Mouse (Mus musculus) hindbrain, embryonic 15.5 days (tissue): ENCODE results near the gene Glod5. TPM values are rescaled to one million over a fixed set of nuclear protein-coding genes. Genes with fewer than 3 reads are reported as not detected.
"Not testable (repeated sequence)": the region's sequence is repeated elsewhere in the genome, so short reads cannot be mapped to it uniquely, and the experiment has no call there.

Experiments used
- ATAC-seq: fragments of 200-750 bp; cut with Nextera tagmentation; 2 replicates; pipeline ENCODE4 v1.8.0; 2017; ENCODE audit warnings: low read depth, moderate number of reproducible peaks, moderate TSS enrichment; ENCODE audit not compliant: low FRiP score
- H3K27ac ChIP-seq: fragments of 300-500 bp; sonication (generic); replicated peaks from 2 replicates; pipeline ENCODE4 v1.5.1; 2015; ENCODE audit warnings: mild to moderate bottlenecking, inconsistent platforms
- H3K27me3 ChIP-seq: fragments of 300-500 bp; sonication (generic); 2 replicates; pipeline ENCODE4 v1.6.1; 2015; ENCODE audit warnings: control low read depth, inconsistent platforms
- H3K36me3 ChIP-seq: fragments of 300-500 bp; sonication (generic); 2 replicates; pipeline ENCODE4 v1.6.1; 2015; ENCODE audit warnings: control low read depth, inconsistent platforms
- H3K4me1 ChIP-seq: fragments of 300-500 bp; sonication (generic); replicated peaks from 2 replicates; pipeline ENCODE4 v1.6.1; 2015; ENCODE audit warnings: control low read depth, inconsistent platforms
- H3K4me2 ChIP-seq: fragments of 300-500 bp; sonication (generic); 2 replicates; pipeline ENCODE4 v1.6.1; 2015; ENCODE audit warnings: moderate library complexity, mild to moderate bottlenecking, inconsistent platforms
- H3K4me3 ChIP-seq: fragments of 300-500 bp; sonication (generic); 2 replicates; pipeline ENCODE4 v1.5.1; 2015; ENCODE audit warnings: mild to moderate bottlenecking, inconsistent platforms
- H3K9ac ChIP-seq: fragments of 300-500 bp; sonication (generic); 2 replicates; pipeline ENCODE4 v1.6.1; 2015; ENCODE audit warnings: inconsistent platforms
- H3K9me3 ChIP-seq: fragments of 300-500 bp; sonication (generic); 2 replicates; pipeline ENCODE4 v1.6.1; 2016; ENCODE audit warnings: control low read depth, inconsistent platforms
- WGBS: fragments of 180-500 bp; shearing (Covaris S2); methylation state at CpG from one replicate; pipeline ENCODE4 v1.1.7; 2015; 5-methylcytosine and 5-hydroxymethylcytosine counted together
- polyA plus RNA-seq: library from polyadenylated mRNA; unstranded; fragments of >200 nt; fragmentation: Nextera tagmentation; extraction: Ambion mirVana; gene quantifications from 2 replicates; pipeline ENCODE4 v1.2.1, GENCODE M21; 2015

Glod5 gene
- 0.25 and 0.79 TPM in 2 replicates for polyA plus RNA-seq

- no peak for ATAC-seq
- no peaks in the 10 kb centered on the region for H3K9me3 ChIP-seq
- no peak within 1 kb of the TSS for H3K27ac ChIP-seq
- no peak within 1 kb of the TSS for H3K4me3 ChIP-seq
- no peak within 1 kb of the TSS for H3K4me2 ChIP-seq
- 72% methylated on average over 2 of the region's 2 CpGs for WGBS
- H3K36me3 ChIP-seq, result no peaks in the 10 kb centered on the region
- no peaks in the 10 kb centered on the region for H3K27me3 ChIP-seq
- no peak within 1 kb of the TSS for H3K9ac ChIP-seq
- no peaks in the 10 kb centered on the region for H3K4me1 ChIP-seq
Observed at GRCm38 (mm10) chrX:8018286-8018685, at the start of gene Glod5. Glod5 (minus strand) TSS chrX:8018492.

GRCm38 (mm10) chrX:8051044-8051781 lies 32.9 kb upstream of the Glod5 start:
- H3K4me2 ChIP-seq, H3K4me1 ChIP-seq, H3K4me3 ChIP-seq, ATAC-seq, H3K9me3 ChIP-seq, H3K9ac ChIP-seq, H3K36me3 ChIP-seq, H3K27me3 ChIP-seq, H3K27ac ChIP-seq: not testable (repeated sequence)
- 87% methylated on average over 8 of the region's 8 CpGs for WGBS

DNA sequence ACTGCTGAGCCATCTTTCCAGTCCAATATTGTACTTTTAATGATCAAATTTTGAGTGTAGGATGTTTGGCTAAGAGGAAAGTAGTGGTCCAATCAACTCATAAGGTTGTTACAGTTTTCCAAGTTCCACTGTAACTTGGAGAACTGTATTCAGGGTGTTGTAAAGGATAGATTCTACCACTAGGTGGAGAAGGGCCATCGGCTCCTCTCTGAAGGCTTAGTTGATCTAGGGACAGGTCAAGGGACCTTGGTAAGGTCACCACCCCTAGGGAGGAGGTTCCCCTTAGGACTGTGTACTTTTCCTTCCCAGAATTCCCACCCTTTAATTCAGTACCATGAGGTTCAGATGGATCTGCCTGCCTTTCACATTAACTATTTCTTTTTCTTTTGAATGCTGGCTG lies 14.7 kb upstream of the Glod5 start:
- Histone ChIP-seq H3K4me1 (no peaks in the 10 kb centered on the region), H3K36me3 (no peaks in the 10 kb centered on the region), H3K27me3 (no peaks in the 10 kb centered on the region), H3K4me3 (no peak overlapping the region), H3K9me3 (no peaks in the 10 kb centered on the region), H3K9ac (no peak overlapping the region), H3K27ac (no peak overlapping the region), H3K4me2 (no peak overlapping the region)
- ATAC-seq, result no peak
- WGBS, result 86% methylated on average over 1 of the region's 1 CpGs

GRCm38 (mm10) chrX:8026811-8027210 lies 8.5 kb upstream of the Glod5 start:
- H3K9ac ChIP-seq, result no peak overlapping the region
- H3K4me1 ChIP-seq, result no peaks in the 10 kb centered on the region
- no peaks in the 10 kb centered on the region for H3K36me3 ChIP-seq
- 85% methylated on average over 4 of the region's 4 CpGs for WGBS
- H3K27ac ChIP-seq, result no peak overlapping the region
- H3K9me3 ChIP-seq, result no peaks in the 10 kb centered on the region
- H3K4me2 ChIP-seq, result no peak overlapping the region
- no peaks in the 10 kb centered on the region for H3K27me3 ChIP-seq
- H3K4me3 ChIP-seq, result no peak overlapping the region
- ATAC-seq, result no peak

DNA sequence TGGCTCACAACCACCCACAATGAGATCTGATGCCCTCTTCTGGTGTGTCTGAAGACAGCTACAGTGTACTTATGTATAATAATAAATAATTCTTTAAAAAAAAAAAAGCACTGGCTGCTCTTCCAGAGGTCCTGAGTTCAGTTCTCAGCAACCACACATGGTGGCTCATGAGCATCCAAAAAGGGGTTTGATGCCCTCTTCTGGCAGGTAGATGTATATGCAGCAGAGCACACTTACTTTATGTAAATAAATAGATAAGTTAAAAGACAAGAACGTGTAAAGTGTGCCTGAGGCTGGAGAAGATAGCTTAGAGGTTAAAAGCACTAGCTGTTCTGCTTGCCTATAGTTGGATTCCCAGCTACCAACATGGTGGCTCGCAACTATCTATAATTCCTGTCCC lies 6.5 kb upstream of the Glod5 start:
- no peaks in the 10 kb centered on the region for H3K36me3 ChIP-seq
- H3K4me1 ChIP-seq, result no peaks in the 10 kb centered on the region
- H3K4me3 ChIP-seq, result no peak overlapping the region
- WGBS, result 80% methylated on average over 2 of the region's 2 CpGs
- no peaks in the 10 kb centered on the region for H3K27me3 ChIP-seq
- no peak overlapping the region for H3K27ac ChIP-seq
- H3K4me2 ChIP-seq, result no peak overlapping the region
- ATAC-seq, result no peak
- no peaks in the 10 kb centered on the region for H3K9me3 ChIP-seq
- H3K9ac ChIP-seq, result no peak overlapping the region

GRCm38 (mm10) chrX:8020111-8020778 lies 2.0 kb upstream of the Glod5 start:
- Histone ChIP-seq H3K9me3 (no peaks in the 10 kb centered on the region), H3K27ac (no peak overlapping the region), H3K4me3 (no peak overlapping the region), H3K4me2 (no peak overlapping the region), H3K36me3 (no peaks in the 10 kb centered on the region), H3K4me1 (no peaks in the 10 kb centered on the region), H3K9ac (no peak overlapping the region), H3K27me3 (no peaks in the 10 kb centered on the region)
- 65% methylated on average over 2 of the region's 2 CpGs for WGBS
- no peak for ATAC-seq

- ATAC-seq, result no peak
Observed at GRCm38 (mm10) chrX:8017142-8017541, 1.1 kb downstream of the Glod5 start.

GRCm38 (mm10) chrX:8015675-8016074 lies 2.6 kb downstream of the Glod5 start:
- H3K4me3 ChIP-seq, H3K27ac ChIP-seq, H3K36me3 ChIP-seq, H3K9me3 ChIP-seq, H3K4me1 ChIP-seq, ATAC-seq, H3K9ac ChIP-seq, H3K27me3 ChIP-seq, H3K4me2 ChIP-seq: not testable (repeated sequence)
- 28% methylated on average over 7 of the region's 7 CpGs for WGBS

More at GRCm38 (mm10) chrX:8017142-8017541, 1.1 kb downstream of the Glod5 start:
- Histone ChIP-seq H3K4me3 (no peak overlapping the region), H3K27ac (no peak overlapping the region), H3K9me3 (no peaks in the 10 kb centered on the region), H3K27me3 (no peaks in the 10 kb centered on the region), H3K4me2 (no peak overlapping the region), H3K4me1 (no peaks in the 10 kb centered on the region), H3K36me3 (no peaks in the 10 kb centered on the region), H3K9ac (no peak overlapping the region)
- 16% methylated on average over 5 of the region's 5 CpGs for WGBS

GRCm38 (mm10) chrX:8013569-8014314 lies 4.5 kb downstream of the Glod5 start:
- no peaks in the 10 kb centered on the region for H3K27me3 ChIP-seq
- no peaks in the 10 kb centered on the region for H3K4me1 ChIP-seq
- ATAC-seq, result no peak
- no peaks in the 10 kb centered on the region for H3K9me3 ChIP-seq
- WGBS, result 32% methylated on average over 8 of the region's 8 CpGs
- H3K27ac ChIP-seq, result no peak overlapping the region
- H3K4me3 ChIP-seq, result no peak overlapping the region
- H3K4me2 ChIP-seq, result no peak overlapping the region
- H3K9ac ChIP-seq, result no peak overlapping the region
- H3K36me3 ChIP-seq, result no peaks in the 10 kb centered on the region

DNA sequence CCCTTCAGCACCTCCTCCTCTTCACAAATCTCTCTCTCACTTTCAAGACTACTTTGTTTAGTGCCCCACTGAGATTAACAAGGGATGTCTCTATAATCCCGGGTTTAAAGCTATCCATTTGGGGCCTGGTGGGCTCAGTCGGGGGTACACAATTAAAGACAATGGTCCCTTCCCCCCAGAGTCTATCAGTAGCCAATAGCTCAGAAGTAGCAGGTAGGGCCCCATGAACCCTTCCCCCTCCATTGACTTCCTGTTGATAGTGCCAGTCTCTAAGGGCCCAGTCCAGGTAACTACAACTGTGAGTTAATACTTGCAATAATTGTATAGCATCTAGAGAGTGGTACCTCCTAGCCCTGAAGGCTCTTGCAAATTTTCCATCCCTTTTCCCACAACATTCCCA lies 5.1 kb downstream of the Glod5 start:
- Histone ChIP-seq H3K4me1 (no peaks in the 10 kb centered on the region), H3K27me3 (no peaks in the 10 kb centered on the region), H3K27ac (no peak overlapping the region), H3K4me2 (no peak overlapping the region), H3K9ac (no peak overlapping the region), H3K36me3 (no peaks in the 10 kb centered on the region), H3K9me3 (no peaks in the 10 kb centered on the region), H3K4me3 (no peak overlapping the region)
- WGBS, result 26% methylated on average over 2 of the region's 2 CpGs
- ATAC-seq, result no peak

DNA sequence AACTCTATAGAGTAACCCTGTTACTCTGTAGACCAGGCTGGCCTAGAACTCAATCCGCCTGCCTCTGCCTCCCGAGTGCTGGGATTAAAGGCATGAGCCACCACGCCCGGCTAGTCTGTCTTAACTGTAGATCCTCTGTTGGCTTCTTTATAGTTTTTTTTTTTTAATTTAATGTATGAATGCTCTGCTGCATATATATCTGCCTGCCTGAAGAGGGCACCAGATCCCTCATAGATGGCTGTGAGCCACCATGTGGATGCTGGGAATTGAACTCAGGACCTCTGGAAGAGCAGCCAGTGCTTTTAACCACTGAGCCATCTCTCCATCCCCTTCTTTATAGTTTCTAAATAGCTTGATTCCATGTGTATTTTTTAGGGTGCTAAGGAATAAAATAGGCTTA lies 8.9 kb downstream of the Glod5 start:
- H3K27me3 ChIP-seq, H3K4me2 ChIP-seq, ATAC-seq, H3K9me3 ChIP-seq, H3K36me3 ChIP-seq, H3K9ac ChIP-seq, H3K27ac ChIP-seq, H3K4me3 ChIP-seq, H3K4me1 ChIP-seq: not testable (repeated sequence)
- 85% methylated on average over 4 of the region's 4 CpGs for WGBS

DNA sequence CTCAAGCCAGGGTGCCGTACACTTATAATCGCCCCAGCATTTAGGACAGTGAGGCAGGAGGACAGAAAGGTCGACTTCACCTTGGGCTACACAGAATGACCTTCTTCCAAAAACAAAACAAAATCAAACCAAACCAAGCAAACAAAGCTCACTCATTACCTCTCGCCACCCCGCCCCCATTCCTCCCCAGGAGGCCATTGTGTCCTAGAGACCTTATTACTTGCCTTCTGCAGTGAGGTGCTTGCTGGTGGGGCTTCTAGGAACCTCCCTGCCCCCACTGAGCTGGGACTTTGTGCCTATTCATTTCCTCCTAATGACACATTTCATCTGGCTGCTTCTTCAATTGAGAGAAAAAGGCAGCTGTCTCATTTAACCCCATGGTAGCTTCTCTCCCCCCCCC lies 9.7 kb downstream of the Glod5 start:
- no peak overlapping the region for H3K4me3 ChIP-seq
- 31% methylated on average over 5 of the region's 5 CpGs for WGBS
- H3K36me3 ChIP-seq, result no peaks in the 10 kb centered on the region
- H3K27ac ChIP-seq, result no peak overlapping the region
- H3K9me3 ChIP-seq, result no peaks in the 10 kb centered on the region
- H3K4me2 ChIP-seq, result no peak overlapping the region
- no peak for ATAC-seq
- no peaks in the 10 kb centered on the region for H3K4me1 ChIP-seq
- no peaks in the 10 kb centered on the region for H3K27me3 ChIP-seq
- H3K9ac ChIP-seq, result no peak overlapping the region
